Mouse (Mus musculus) heart, postnatal 0 days (tissue): ENCODE measurements around the gene Foxg1. TPM values are rescaled to one million over a fixed set of nuclear protein-coding genes. Genes with fewer than 3 reads are reported as not detected.

Experiments
- ATAC-seq: fragments of 200-750 bp; cut with Nextera tagmentation; 2 replicates; pipeline ENCODE4 v1.8.0; 2017; ENCODE audit warnings: low read depth, moderate number of reproducible peaks, moderate library complexity; ENCODE audit not compliant: insufficient read depth
- DNase-seq: peaks from one replicate; pipeline ENCODE4 v3.0.0-alpha.2; 2016; ENCODE audit warnings: low spot score
- H3K27ac ChIP-seq: fragments of 300-500 bp; sonication (generic); 2 replicates; pipeline ENCODE4 v1.5.1; 2014; ENCODE audit warnings: low read depth, mild to moderate bottlenecking
- H3K27me3 ChIP-seq: fragments of 300-500 bp; sonication (generic); 2 replicates; pipeline ENCODE4 v1.6.1; 2014; ENCODE audit warnings: low read length, mixed read lengths; ENCODE audit not compliant: control insufficient read depth, insufficient read depth
- H3K36me3 ChIP-seq: fragments of 300-500 bp; sonication (generic); replicated peaks from 2 replicates; pipeline ENCODE4 v1.6.1; 2014; ENCODE audit warnings: low read length, mixed read lengths; ENCODE audit not compliant: control insufficient read depth, insufficient read depth
- H3K4me1 ChIP-seq: fragments of 300-500 bp; sonication (generic); 2 replicates; pipeline ENCODE4 v1.6.1; 2014; ENCODE audit warnings: antibody characterized with exemption; ENCODE audit not compliant: control insufficient read depth, insufficient read depth
- H3K4me2 ChIP-seq: fragments of 300-500 bp; sonication (generic); 2 replicates; pipeline ENCODE4 v1.6.1; 2014; ENCODE audit warnings: low read depth, mild to moderate bottlenecking, low read length, moderate library complexity
- H3K4me3 ChIP-seq: fragments of 300-500 bp; sonication (generic); 2 replicates; pipeline ENCODE4 v1.5.1; 2014; ENCODE audit warnings: low read depth, low read length
- H3K9ac ChIP-seq: fragments of 300-500 bp; sonication (generic); replicated peaks from 2 replicates; pipeline ENCODE4 v1.6.1; 2014; ENCODE audit warnings: low read depth, low read length, mixed read lengths
- H3K9me3 ChIP-seq: fragments of 300-500 bp; sonication (generic); replicated peaks from 2 replicates; pipeline ENCODE4 v1.6.1; 2016; ENCODE audit warnings: low read length; ENCODE audit not compliant: control insufficient read depth
- CTCF ChIP-seq: IDR thresholded peaks from 2 replicates; pipeline ENCODE4 v1.5.1; 2016; ENCODE audit warnings: antibody characterized with exemption, control low read depth, low read depth
- EP300 ChIP-seq: IDR thresholded peaks from 2 replicates; pipeline ENCODE4 v1.6.1; 2016; ENCODE audit warnings: antibody characterized with exemption, low read depth
- WGBS: fragments of 180-500 bp; shearing (Covaris S2); extraction: QIAGEN DNeasy Blood & Tissue Kit; methylation state at CpG from one replicate; pipeline ENCODE4 v1.1.7; 2014; 5-methylcytosine and 5-hydroxymethylcytosine counted together
- polyA plus RNA-seq: library from polyadenylated mRNA; unstranded; fragments of >200 nt; fragmentation: Nextera tagmentation; extraction: Ambion mirVana; gene quantifications from 2 replicates; pipeline ENCODE4 v1.2.1, GENCODE M21; 2015
- total RNA-seq: library from RNA; depleted of rRNA; stranded (reverse); fragments of >200 nt; gene quantifications from 2 replicates; pipeline ENCODE4 v1.2.3, GENCODE M21; 2014; ENCODE audit warnings: low replicate concordance; rRNA removed

Gene Foxg1
- total RNA-seq (not detected in 2 replicates), polyA plus RNA-seq (not detected in 2 replicates)

DNA sequence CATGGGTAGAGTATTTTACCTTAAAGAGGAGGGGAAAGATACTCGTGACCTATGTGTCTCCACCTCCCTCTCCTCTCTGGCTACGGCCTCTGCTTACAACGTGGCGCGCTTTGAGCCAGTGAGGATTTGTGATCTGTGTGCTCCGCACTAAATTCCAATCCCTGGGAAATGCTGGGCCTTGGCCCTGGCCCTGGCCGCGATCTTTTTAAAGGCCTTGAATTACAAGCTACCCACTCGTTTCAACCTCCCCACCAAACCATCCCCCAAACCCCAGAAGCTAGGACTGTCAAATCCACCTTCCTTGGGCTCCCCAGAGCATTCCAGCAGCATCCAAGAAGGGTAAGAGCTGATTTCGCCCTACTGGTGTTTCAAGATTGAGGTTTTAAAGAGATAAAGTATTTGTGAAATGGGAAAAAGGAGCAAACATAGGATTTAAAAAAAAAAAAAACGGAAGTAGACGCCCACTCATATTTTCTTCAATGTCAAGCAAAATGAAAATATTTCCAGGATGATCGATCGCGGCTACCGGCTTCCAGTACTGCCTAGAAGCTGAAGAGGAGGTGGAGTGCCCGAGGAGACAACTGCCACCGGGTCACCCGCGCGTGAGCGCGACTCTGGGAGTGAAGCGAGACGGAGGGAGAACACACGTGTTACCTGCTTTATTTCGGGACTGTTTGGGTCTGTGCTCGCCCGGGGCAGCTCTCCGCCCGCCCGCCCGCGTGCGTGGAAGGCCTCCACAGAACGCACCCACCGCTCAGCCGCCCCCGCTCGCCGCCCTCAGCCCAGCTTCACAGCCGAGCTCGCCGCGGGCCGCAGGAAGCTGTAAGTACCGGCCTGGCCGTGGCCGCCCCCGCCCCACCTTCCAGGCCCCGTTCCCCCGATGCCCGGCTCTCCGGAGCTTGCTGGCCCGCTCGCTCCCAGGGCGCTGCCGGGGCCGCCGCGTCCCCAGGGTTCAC is at the start of gene Foxg1:
Foxg1 (plus strand) TSS at position 96 of the 956 bp plus-strand sequence.
- Histone ChIP-seq H3K4me1 (peaks cover 6% of the 10 kb centered on the region; the same call in 1 of the 2 replicates), H3K4me3 (peak within 1 kb of the TSS; percentile 42), H3K4me2 (peak within 1 kb of the TSS; percentile 53), H3K9me3 (no peaks in the 10 kb centered on the region), H3K36me3 (no peaks in the 10 kb centered on the region), H3K9ac (no peak within 1 kb of the TSS), H3K27ac (no peak within 1 kb of the TSS), H3K27me3 (peaks cover 93% of the 10 kb centered on the region)
- 1% methylated on average over 58 of the region's 61 CpGs for WGBS
- no peak for DNase-seq
- peak; percentile 24; the same call in 1 of the 2 replicates for ATAC-seq
- TF ChIP-seq CTCF (no peak), EP300 (no peak)

DNA sequence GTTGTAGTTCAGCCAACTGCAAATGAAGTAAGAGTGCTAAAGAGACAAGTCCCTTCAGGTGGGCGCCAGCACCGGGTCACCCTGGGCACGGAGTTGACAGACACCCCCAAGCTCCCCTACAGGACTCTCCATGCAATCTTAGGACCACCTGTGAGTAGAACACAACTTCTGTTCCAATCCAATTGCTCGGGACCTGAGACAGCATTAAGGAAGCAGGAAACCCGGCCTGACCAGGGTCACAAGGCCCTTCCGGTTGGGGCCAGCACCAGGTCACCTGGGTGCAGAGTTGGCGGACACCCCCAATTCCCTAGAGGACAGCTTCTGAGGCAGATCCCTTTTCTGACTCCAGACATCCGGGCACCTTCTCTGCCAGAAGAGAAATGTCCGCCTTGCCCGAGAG is 32.8 kb upstream of the Foxg1 start:
- no peak for DNase-seq
- H3K9ac ChIP-seq = no peak overlapping the region
- no peaks in the 10 kb centered on the region for H3K36me3 ChIP-seq
- no peak overlapping the region for H3K4me2 ChIP-seq
- no peaks in the 10 kb centered on the region for H3K4me1 ChIP-seq
- ATAC-seq = no peak
- 80% methylated on average over 10 of the region's 10 CpGs for WGBS
- H3K9me3 ChIP-seq = no peaks in the 10 kb centered on the region
- H3K27ac ChIP-seq = no peak overlapping the region
- no peak overlapping the region for H3K4me3 ChIP-seq
- TF ChIP-seq EP300 (no peak), CTCF (no peak)
- no peaks in the 10 kb centered on the region for H3K27me3 ChIP-seq

DNA sequence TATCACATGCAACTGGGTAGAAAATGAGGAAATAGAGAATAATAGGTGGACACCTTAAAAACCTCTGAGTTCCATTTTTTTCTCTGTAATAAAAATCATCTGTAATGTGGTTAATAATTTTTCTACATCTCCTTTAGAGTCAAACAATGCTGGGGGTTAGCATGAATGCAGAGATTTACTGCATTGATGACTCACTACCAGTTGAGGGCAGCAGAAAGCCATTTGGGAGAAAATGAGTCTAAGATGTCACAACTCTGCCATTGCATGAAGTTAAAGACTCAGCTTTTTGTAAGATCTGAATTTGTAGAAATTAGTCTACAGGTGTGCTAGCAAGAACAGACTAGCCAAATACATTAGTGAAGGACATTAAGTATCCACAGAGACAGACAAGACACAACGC is 13.5 kb upstream of the Foxg1 start:
- no peak for DNase-seq
- Histone ChIP-seq H3K4me3 (no peak overlapping the region), H3K36me3 (no peaks in the 10 kb centered on the region), H3K4me1 (no peaks in the 10 kb centered on the region), H3K27me3 (peaks cover 19% of the 10 kb centered on the region), H3K9me3 (no peaks in the 10 kb centered on the region), H3K9ac (no peak overlapping the region), H3K4me2 (no peak overlapping the region), H3K27ac (no peak overlapping the region)
- WGBS = 60% methylated on average over 1 of the region's 1 CpGs
- no peak for ATAC-seq
- TF ChIP-seq CTCF (peak; percentile 34; the same call in 1 of the 2 replicates), EP300 (no peak)

DNA sequence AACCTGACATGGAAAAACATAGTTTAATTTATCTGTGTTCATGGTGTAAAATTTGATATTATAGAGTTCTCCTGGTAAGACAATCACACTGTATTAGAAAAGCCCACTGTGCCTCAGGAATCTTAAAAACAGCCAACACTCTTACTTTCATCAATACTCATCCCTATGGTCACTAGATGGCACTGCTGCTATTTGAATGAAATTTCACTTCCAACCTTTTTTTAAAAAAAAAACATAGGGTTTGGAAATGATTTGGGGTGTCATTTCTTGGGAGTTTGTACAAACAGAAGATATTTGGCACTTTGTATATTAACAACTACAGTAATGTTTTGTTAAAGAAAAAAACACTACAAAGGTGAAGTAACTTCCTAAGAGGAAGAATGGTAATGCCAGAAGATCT is 10.3 kb upstream of the Foxg1 start:
- Histone ChIP-seq H3K27ac (no peak overlapping the region), H3K36me3 (no peaks in the 10 kb centered on the region), H3K27me3 (peaks cover 50% of the 10 kb centered on the region), H3K9me3 (no peaks in the 10 kb centered on the region), H3K4me3 (no peak overlapping the region), H3K9ac (no peak overlapping the region), H3K4me2 (no peak overlapping the region), H3K4me1 (no peaks in the 10 kb centered on the region)
- ATAC-seq = no peak
- TF ChIP-seq EP300 (no peak), CTCF (peak; percentile 42)
- DNase-seq = no peak

DNA sequence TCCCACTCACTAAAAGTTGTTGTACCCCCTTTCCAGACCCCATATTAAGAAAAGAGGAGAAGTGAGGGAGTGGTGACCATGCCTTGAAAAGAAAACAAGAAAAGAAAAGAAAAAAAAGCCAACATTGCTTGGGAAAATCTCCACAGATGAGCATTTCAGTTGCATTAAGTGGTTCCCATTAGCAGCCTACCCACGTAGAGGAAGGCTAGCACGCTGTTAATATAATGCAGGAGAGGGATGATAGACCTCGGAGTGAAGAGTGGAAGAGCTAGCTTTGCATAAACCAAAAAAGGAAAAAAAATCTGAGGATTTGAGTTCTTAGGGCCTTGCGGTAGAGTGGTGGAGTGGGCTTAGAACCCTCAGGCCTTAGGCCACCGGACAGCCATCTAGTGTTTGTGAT is 9.3 kb upstream of the Foxg1 start:
- H3K27me3 ChIP-seq = peaks cover 60% of the 10 kb centered on the region
- no peak overlapping the region for H3K4me2 ChIP-seq
- WGBS = 8% methylated on average over 5 of the region's 5 CpGs

More for the DNA sequence above, 9.3 kb upstream of the Foxg1 start:
- ATAC-seq = no peak
- no peak for DNase-seq
- H3K27ac ChIP-seq = no peak overlapping the region
- H3K4me1 ChIP-seq = no peaks in the 10 kb centered on the region
- no peaks in the 10 kb centered on the region for H3K9me3 ChIP-seq
- no peaks in the 10 kb centered on the region for H3K36me3 ChIP-seq
- TF ChIP-seq EP300 = no peak
- no peak for TF ChIP-seq CTCF
- no peak overlapping the region for H3K4me3 ChIP-seq
- no peak overlapping the region for H3K9ac ChIP-seq
